In genomic region chr7:138400506-138401272, GRCm38 (mm10) we compare ENCODE assay signal across 33 mouse cellular contexts. TPM values are rescaled to one million over a fixed set of nuclear protein-coding genes. Genes with fewer than 3 reads are reported as not detected.
"Had no signal": no experiment of that assay in that cellular context is flagged by ENCODE, and none has a peak within 500 bp of the region (broad histone marks: within the 10 kb centered on the region; RNA-seq: fewer than 3 reads in every experiment).

No protein-coding gene starts in this region.

- H3K36me3 ChIP-seq: limb, embryonic 10.5 days; limb, embryonic 12.5 days; limb, embryonic 13.5 days; limb, embryonic 15.5 days; liver, embryonic 12.5 days; liver, embryonic 13.5 days; liver, embryonic 15.5 days; lung, embryonic 15.5 days; midbrain, embryonic 10.5 days; midbrain, embryonic 12.5 days; midbrain, embryonic 13.5 days; midbrain, embryonic 15.5 days had no signal

- DNase-seq: left cerebral cortex, postnatal 4 days; liver; liver, embryonic 13.5 days; liver, postnatal 0 days; lung, adult 18-20 months; lung, adult 2 months; lung, embryonic 14.5 days; lung, postnatal 10 days; lung, postnatal 14 days; lung, postnatal 36 days; lung, postnatal 4 days; midbrain, embryonic 14.5 days had no signal

- H3K4me3 ChIP-seq: limb, embryonic 10.5 days; limb, embryonic 12.5 days; limb, embryonic 13.5 days; limb, embryonic 15.5 days; liver, embryonic 12.5 days; liver, embryonic 13.5 days; liver, embryonic 15.5 days; lung, embryonic 15.5 days; megakaryocyte, embryonic 14.5 days; midbrain, embryonic 10.5 days; midbrain, embryonic 12.5 days; midbrain, embryonic 13.5 days; midbrain, embryonic 15.5 days; myocyte had no signal

- H3K27ac ChIP-seq: limb, embryonic 10.5 days; limb, embryonic 12.5 days; limb, embryonic 13.5 days; limb, embryonic 15.5 days; liver, embryonic 12.5 days; liver, embryonic 13.5 days; liver, embryonic 14.5 days; liver, embryonic 15.5 days; lung, embryonic 15.5 days; macrophage; midbrain, embryonic 10.5 days; midbrain, embryonic 12.5 days; midbrain, embryonic 13.5 days; midbrain, embryonic 15.5 days had no signal

- H3K4me1 ChIP-seq: liver, embryonic 12.5 days; liver, embryonic 15.5 days; megakaryocyte, embryonic 14.5 days had no signal

- H3K4me2 ChIP-seq: limb, embryonic 12.5 days; limb, embryonic 13.5 days; limb, embryonic 15.5 days; liver, embryonic 11.5 days; liver, embryonic 12.5 days; liver, embryonic 13.5 days; liver, embryonic 15.5 days; lung, embryonic 14.5 days; lung, embryonic 15.5 days; midbrain, embryonic 11.5 days; midbrain, embryonic 12.5 days; midbrain, embryonic 13.5 days; midbrain, embryonic 15.5 days had no signal

- H3K9ac ChIP-seq: limb, embryonic 12.5 days; limb, embryonic 13.5 days; limb, embryonic 15.5 days; liver, embryonic 12.5 days; liver, embryonic 13.5 days; liver, embryonic 14.5 days; liver, embryonic 15.5 days; liver, postnatal 0 days; lung, embryonic 14.5 days; lung, embryonic 15.5 days; midbrain, embryonic 12.5 days; midbrain, embryonic 13.5 days; midbrain, embryonic 15.5 days had no signal

- ATAC-seq: liver, embryonic 12.5 days; liver, postnatal 0 days; lung, postnatal 0 days; midbrain, embryonic 13.5 days; midbrain, embryonic 15.5 days; midbrain, embryonic 16.5 days had no signal

- H3K9me3 ChIP-seq: limb, embryonic 10.5 days; limb, embryonic 12.5 days; limb, embryonic 13.5 days; limb, embryonic 15.5 days; liver, embryonic 12.5 days; liver, embryonic 13.5 days; liver, embryonic 15.5 days; lung, embryonic 15.5 days; megakaryocyte, embryonic 14.5 days; midbrain, embryonic 10.5 days; midbrain, embryonic 12.5 days; midbrain, embryonic 13.5 days; midbrain, embryonic 15.5 days had no signal

RNA-seq across cellular contexts. Expression of gene Tcerg1l, which starts 3.2 kb away (rescaled TPM):
- polyA plus RNA-seq: liver, adult 2 months; liver, embryonic 15.5 days; liver, embryonic 16.5 days; liver, postnatal 0 days; macrophage; myocyte had no signal
